Mouse (Mus musculus) neural tube, embryonic 12.5 days (tissue): Measurements from ENCODE around the gene Dirc2. TPM values are rescaled to one million over a fixed set of nuclear protein-coding genes. Genes with fewer than 3 reads are reported as not detected.

Source experiments
- ATAC-seq: fragments of 200-750 bp; cut with Nextera tagmentation; 2 replicates; pipeline ENCODE4 v1.8.0; 2017; ENCODE audit warnings: low read depth, mild to moderate bottlenecking, moderate TSS enrichment, moderate library complexity; ENCODE audit not compliant: low FRiP score
- H3K27ac ChIP-seq: fragments of 300-500 bp; sonication (generic); 2 replicates; pipeline ENCODE4 v1.5.1; 2016
- H3K27me3 ChIP-seq: fragments of 300-500 bp; sonication (generic); replicated peaks from 2 replicates; pipeline ENCODE4 v1.6.1; 2016; ENCODE audit warnings: mild to moderate bottlenecking
- H3K36me3 ChIP-seq: fragments of 300-500 bp; sonication (generic); 2 replicates; pipeline ENCODE4 v1.6.1; 2016; ENCODE audit warnings: mild to moderate bottlenecking
- H3K4me1 ChIP-seq: fragments of 300-500 bp; sonication (generic); 2 replicates; pipeline ENCODE4 v1.6.1; 2016
- H3K4me2 ChIP-seq: fragments of 300-500 bp; sonication (generic); replicated peaks from 2 replicates; pipeline ENCODE4 v1.6.1; 2016; ENCODE audit warnings: mild to moderate bottlenecking
- H3K4me3 ChIP-seq: fragments of 300-500 bp; sonication (generic); 2 replicates; pipeline ENCODE4 v1.5.1; 2016
- H3K9ac ChIP-seq: fragments of 300-500 bp; sonication (generic); 2 replicates; pipeline ENCODE4 v1.6.1; 2016; ENCODE audit warnings: mild to moderate bottlenecking
- H3K9me3 ChIP-seq: fragments of 300-500 bp; sonication (generic); 2 replicates; pipeline ENCODE4 v1.6.1; 2016; ENCODE audit warnings: mild to moderate bottlenecking
- WGBS: fragments of 180-500 bp; shearing (Covaris S2); methylation state at CpG from one replicate; pipeline ENCODE4 v1.1.7; 2016; 5-methylcytosine and 5-hydroxymethylcytosine counted together
- polyA plus RNA-seq: library from polyadenylated mRNA; unstranded; fragments of >200 nt; fragmentation: Nextera tagmentation; extraction: Ambion mirVana; gene quantifications from 2 replicates; pipeline ENCODE4 v1.2.1, GENCODE M21; 2016

Dirc2 gene
- polyA plus RNA-seq, 1 experiment from 2014 or later = 34.9 TPM

DNA sequence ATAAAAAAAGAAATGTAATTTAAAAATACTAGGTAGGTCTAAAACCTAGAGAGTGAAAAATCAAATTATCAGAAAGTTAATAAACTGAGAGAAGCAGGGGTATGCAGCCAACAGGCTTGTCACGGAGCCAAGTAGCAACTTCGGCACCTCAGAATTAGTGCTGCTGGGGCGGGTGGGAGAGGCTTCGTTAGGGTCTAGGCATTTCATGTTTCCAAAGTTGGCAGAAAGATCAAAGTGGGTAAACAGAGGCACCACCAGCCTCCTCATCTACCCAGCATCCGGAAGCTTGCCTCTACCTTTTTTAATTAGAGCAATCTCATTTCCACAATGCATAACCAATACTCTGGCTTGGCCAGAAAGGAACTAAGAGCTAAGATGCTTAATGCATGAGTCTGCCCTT, 115.2 kb downstream of the Dirc2 start:
- H3K4me1 ChIP-seq = no peaks in the 10 kb centered on the region
- WGBS = 96% methylated on average over 5 of the region's 5 CpGs
- no peak for ATAC-seq
- H3K4me3 ChIP-seq = no peak overlapping the region
- H3K27me3 ChIP-seq = 0 out of 2 replicates have a peak, but pooled peaks cover 5% of the 10 kb centered on the region
- H3K4me2 ChIP-seq = no peak overlapping the region
- no peaks in the 10 kb centered on the region for H3K9me3 ChIP-seq
- H3K27ac ChIP-seq = no peak overlapping the region
- H3K36me3 ChIP-seq = peaks cover 27% of the 10 kb centered on the region
- no peak overlapping the region for H3K9ac ChIP-seq

DNA sequence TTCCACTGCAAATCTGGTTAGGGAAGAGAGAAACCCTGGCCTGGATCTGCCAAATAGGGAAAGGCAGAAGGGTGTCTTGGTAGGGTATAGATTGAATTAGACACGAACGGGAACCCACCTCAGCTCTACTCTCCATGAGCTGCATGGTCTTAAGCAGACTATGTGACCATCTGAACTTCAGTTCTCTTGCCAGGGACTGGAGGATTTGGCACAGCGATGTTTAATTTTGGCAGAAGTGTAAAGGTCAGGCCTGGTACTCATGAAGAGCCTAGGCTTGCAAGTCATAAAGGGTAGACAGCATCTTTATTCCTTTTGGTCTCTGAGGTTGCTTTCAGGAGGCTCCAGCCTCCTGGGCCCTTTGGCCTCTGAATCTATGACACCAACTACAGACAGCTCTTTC, 116.5 kb downstream of the Dirc2 start:
- no peak overlapping the region for H3K27ac ChIP-seq
- H3K9me3 ChIP-seq = no peaks in the 10 kb centered on the region
- ATAC-seq = no peak
- H3K27me3 ChIP-seq = no peaks in the 10 kb centered on the region
- H3K4me1 ChIP-seq = no peaks in the 10 kb centered on the region
- H3K4me2 ChIP-seq = no peak overlapping the region
- H3K4me3 ChIP-seq = no peak overlapping the region
- no peak overlapping the region for H3K9ac ChIP-seq
- H3K36me3 ChIP-seq = peaks cover 24% of the 10 kb centered on the region
- 93% methylated on average over 3 of the region's 3 CpGs for WGBS

DNA sequence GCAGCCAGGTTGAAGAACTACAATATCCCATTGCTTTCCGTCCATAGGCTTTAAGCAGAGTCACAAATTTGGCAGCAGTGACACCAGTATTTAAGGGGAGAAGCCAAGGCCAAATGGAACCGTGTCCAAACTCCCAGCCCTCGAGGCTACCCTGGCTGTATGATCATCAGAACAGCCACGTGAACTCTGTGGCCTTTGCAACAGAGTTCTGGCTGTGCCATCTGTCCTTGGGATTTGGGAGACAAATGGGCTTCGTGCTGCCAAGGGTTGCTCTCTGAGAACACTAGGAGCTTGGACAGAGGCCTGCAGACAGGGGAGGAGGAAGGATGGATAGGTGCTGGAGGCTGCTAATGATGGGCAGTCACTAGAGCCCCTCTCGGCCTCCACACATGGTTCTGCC, 117.0 kb downstream of the Dirc2 start:
- Histone ChIP-seq H3K9me3 (no peaks in the 10 kb centered on the region), H3K27ac (no peak overlapping the region), H3K4me1 (no peaks in the 10 kb centered on the region), H3K36me3 (peaks cover 27% of the 10 kb centered on the region), H3K4me3 (no peak overlapping the region), H3K4me2 (no peak overlapping the region), H3K27me3 (no peaks in the 10 kb centered on the region), H3K9ac (no peak overlapping the region)
- 64% methylated on average over 6 of the region's 6 CpGs for WGBS
- ATAC-seq = no peak

DNA sequence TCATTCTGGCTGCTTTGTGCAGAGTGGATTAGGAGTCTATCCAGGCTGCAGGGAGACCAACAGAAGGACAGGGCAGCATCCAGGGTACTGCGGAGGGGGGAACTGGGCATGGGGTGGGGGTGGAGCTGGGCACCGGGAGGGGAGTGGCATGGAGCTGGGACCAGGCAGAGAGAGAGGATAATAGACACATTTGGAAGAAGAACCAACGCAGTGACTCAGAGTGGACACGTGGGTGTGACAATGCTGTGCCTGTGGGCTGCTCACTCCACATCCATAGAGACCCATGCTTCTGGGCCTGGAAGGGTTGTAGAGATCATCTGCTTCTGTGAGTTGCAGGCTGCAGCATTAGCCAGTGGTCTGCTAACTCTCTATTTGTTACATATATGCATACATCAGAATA, 120.3 kb downstream of the Dirc2 start:
- WGBS = 78% methylated on average over 4 of the region's 4 CpGs
- no peaks in the 10 kb centered on the region for H3K4me1 ChIP-seq
- H3K4me2 ChIP-seq = no peak overlapping the region
- H3K9me3 ChIP-seq = no peaks in the 10 kb centered on the region
- H3K4me3 ChIP-seq = no peak overlapping the region
- no peak overlapping the region for H3K9ac ChIP-seq
- no peak overlapping the region for H3K27ac ChIP-seq
- H3K27me3 ChIP-seq = no peaks in the 10 kb centered on the region
- H3K36me3 ChIP-seq = peaks cover 38% of the 10 kb centered on the region
- ATAC-seq = no peak

Other genes with a start within 250 kb of the Dirc2 start
- 43.2 and 46.1 TPM in 2 replicates for gene Sema5b, start 228.2 kb downstream of the Dirc2 start, polyA plus RNA-seq
- gene Hspbap1, start 1.0 kb upstream of the Dirc2 start, polyA plus RNA-seq = 20.0 and 21.9 TPM in 2 replicates
- 0.56 and 0.57 TPM in 2 replicates for gene Parp14, start 102.2 kb upstream of the Dirc2 start, polyA plus RNA-seq
- gene Parp9, start 169.1 kb upstream of the Dirc2 start, polyA plus RNA-seq = 2.3 and 2.8 TPM in 2 replicates
- gene Dtx3l, start 169.8 kb upstream of the Dirc2 start, polyA plus RNA-seq = 1.9 and 2.2 TPM in 2 replicates
- gene Kpna1, start 209.4 kb upstream of the Dirc2 start, polyA plus RNA-seq = 77.8 and 83.9 TPM in 2 replicates